Mouse (Mus musculus) heart, postnatal 10 days (tissue): ENCODE measurements around the gene Sufu. TPM values are rescaled to one million over a fixed set of nuclear protein-coding genes. Genes with fewer than 3 reads are reported as not detected.
A peak's percentile ranks its signal among the peaks of the same experiment; 100 is the strongest.

Experiments
- DNase-seq, 2 experiments: peaks; one replicate each; pipeline ENCODE4 v3.0.0; 2021
- intact Hi-C: fragments of 180-260 bp; cut with DNase I; formaldehyde crosslinking; loops from one replicate; pipeline ENCODE4 v1.15.1; 2025
- total RNA-seq, 2 experiments: library from RNA; stranded (reverse); gene quantifications; 2 replicates each; pipeline ENCODE4 v1.2.3; 2021

Sufu gene
- total RNA-seq, result 10 to 100 TPM; 18.0 to 18.7 TPM

GRCm38 (mm10) chr19:46396686-46397435, at the start of gene Sufu:
TSS of gene Sufu (plus strand) at chr19:46396896.
- intact Hi-C loops, result loop anchor here (1.0 to 2.0 kb wide), 2 partner anchors 47 to 106 kb away; no protein-coding TSS in a partner anchor
- peak; percentile 99 for DNase-seq

GRCm38 (mm10) chr19:46347146-46347545, 49.5 kb upstream of the Sufu start:
- no peak for DNase-seq
- intact Hi-C loops, result no loop called here

- intact Hi-C loops, result loop anchor here (1.0 kb wide), 1 partner anchor 9 kb away; no protein-coding TSS in a partner anchor
- DNase-seq, result no peak
These were observed 48.6 kb upstream of the Sufu start for GRCm38 (mm10) chr19:46347936-46348668.

- intact Hi-C loops, result loop anchor here (1.0 kb wide), 1 partner anchor 10 kb away; no protein-coding TSS in a partner anchor
- DNase-seq, result peak; percentile 79 to 82
These were observed 47.8 kb upstream of the Sufu start for GRCm38 (mm10) chr19:46348761-46349458.

GRCm38 (mm10) chr19:46349550-46349949, 47.1 kb upstream of the Sufu start:
- intact Hi-C loops, result no loop called here
- DNase-seq, result no peak

- intact Hi-C loops, result no loop called here
- peak in 1 of 2 experiments; percentile 38 for DNase-seq
These were observed 46.3 kb upstream of the Sufu start, which contains the start of gene 2310034G01Rik for GRCm38 (mm10) chr19:46350168-46350932. TSS of gene 2310034G01Rik (minus strand) at chr19:46350302.

GRCm38 (mm10) chr19:46356701-46357138, 40.0 kb upstream of the Sufu start:
- intact Hi-C loops, result loop anchor here (2.0 kb wide), 1 partner anchor 18 kb away; the partner anchor contains the start of gene Cuedc2
- DNase-seq, result peak; percentile 87 to 88

- peak; percentile 43 to 47 for DNase-seq
- intact Hi-C loops, result loop anchor here (2.0 kb wide), 1 partner anchor 19 kb away; the partner anchor contains the start of gene Cuedc2
These were observed 39.1 kb upstream of the Sufu start for GRCm38 (mm10) chr19:46357344-46358280.

GRCm38 (mm10) chr19:46358381-46358780, 38.3 kb upstream of the Sufu start:
- DNase-seq, result no peak
- intact Hi-C loops, result no loop called here

GRCm38 (mm10) chr19:46362104-46362503, 34.6 kb upstream of the Sufu start:
- DNase-seq, result no peak
- intact Hi-C loops, result no loop called here

- no peak for DNase-seq
- intact Hi-C loops, result no loop called here
These were observed 33.2 kb upstream of the Sufu start for GRCm38 (mm10) chr19:46363294-46364009.

GRCm38 (mm10) chr19:46367798-46368590, 28.7 kb upstream of the Sufu start:
- intact Hi-C loops, result loop anchor here (5.0 kb wide), 1 partner anchor 66 kb away; the partner anchor contains the start of gene Nfkb2
- no peak for DNase-seq

GRCm38 (mm10) chr19:46369204-46369603, 27.5 kb upstream of the Sufu start:
- intact Hi-C loops, result loop anchor here (1.0 to 5.0 kb wide), 2 partner anchors 31 to 67 kb away; partner anchors contain the start of genes Cuedc2 and Nfkb2
- DNase-seq, result peak; percentile 79 to 83

- intact Hi-C loops, result no loop called here
These were observed 22.1 kb upstream of the Sufu start for GRCm38 (mm10) chr19:46374477-46375088.

GRCm38 (mm10) chr19:46375489-46375888, 21.2 kb upstream of the Sufu start:
- peak in 1 of 2 experiments; percentile 29 for DNase-seq
- intact Hi-C loops, result no loop called here

More at GRCm38 (mm10) chr19:46374477-46375088, 22.1 kb upstream of the Sufu start:
- DNase-seq, result peak in 1 of 2 experiments; percentile 17

- intact Hi-C loops, result no loop called here
- no peak for DNase-seq
These were observed 20.8 kb upstream of the Sufu start for GRCm38 (mm10) chr19:46375891-46376290.

GRCm38 (mm10) chr19:46382275-46382674, 14.4 kb upstream of the Sufu start:
- intact Hi-C loops, result no loop called here
- DNase-seq, result no peak
